Mouse (Mus musculus): ENCODE measurements around the gene BC051142. TPM values are rescaled to one million over a fixed set of nuclear protein-coding genes. Genes with fewer than 3 reads are reported as not detected.
"Not testable (repeated sequence)": the region's sequence is repeated elsewhere in the genome, so short reads cannot be mapped to it uniquely, and the experiment has no call there.

Gene BC051142
- polyA plus RNA-seq, 1 experiment from 2014 or later = 1.2 TPM

DNA sequence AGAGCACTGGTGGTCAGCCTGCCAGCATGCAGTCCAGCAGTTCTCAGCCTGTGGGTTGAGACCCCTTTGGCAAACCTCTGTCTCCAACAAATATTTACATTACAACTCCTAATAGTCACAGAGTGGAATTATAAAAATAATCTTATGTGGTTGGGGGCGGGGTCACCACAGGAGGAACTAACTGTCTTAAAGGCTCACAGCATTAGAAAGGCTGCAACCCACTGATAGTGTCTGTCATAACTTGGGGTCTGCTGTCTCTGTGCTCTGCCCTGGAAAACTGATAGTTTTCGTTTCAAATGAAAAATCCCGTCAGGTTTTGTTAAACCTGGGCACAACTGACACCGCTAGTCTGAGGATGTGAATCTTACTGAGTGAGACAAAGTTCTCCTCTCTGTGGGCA is 59.0 kb downstream of the BC051142 start:
- Histone ChIP-seq H3K4me1 (replicated peaks; ENCODE audit: insufficient read depth, low read length) (no peaks in the 10 kb centered on the region), H3K9me3 (replicated peaks; ENCODE audit: low read length) (no peaks in the 10 kb centered on the region), H3K9ac (ENCODE audit: low read depth, low read length) (no peak overlapping the region), H3K4me2 (ENCODE audit: low read length) (no peak overlapping the region), H3K27ac (no peak overlapping the region), H3K4me3 (replicated peaks; ENCODE audit: low read depth, low read length) (no peak overlapping the region), H3K36me3 (ENCODE audit: insufficient read depth, low read length) (no peaks in the 10 kb centered on the region), H3K27me3 (ENCODE audit: insufficient read depth, low read length) (no peaks in the 10 kb centered on the region)
- ATAC-seq (replicated peaks; ENCODE audit: low FRiP score, low read depth) = no peak
- WGBS = 71% methylated on average over 4 of the region's 4 CpGs
- no peak for TF ChIP-seq CTCF (IDR thresholded peaks at IDR 0.05; ENCODE audit: low read depth)
- no peak for DNase-seq (ENCODE audit: low spot score)

DNA sequence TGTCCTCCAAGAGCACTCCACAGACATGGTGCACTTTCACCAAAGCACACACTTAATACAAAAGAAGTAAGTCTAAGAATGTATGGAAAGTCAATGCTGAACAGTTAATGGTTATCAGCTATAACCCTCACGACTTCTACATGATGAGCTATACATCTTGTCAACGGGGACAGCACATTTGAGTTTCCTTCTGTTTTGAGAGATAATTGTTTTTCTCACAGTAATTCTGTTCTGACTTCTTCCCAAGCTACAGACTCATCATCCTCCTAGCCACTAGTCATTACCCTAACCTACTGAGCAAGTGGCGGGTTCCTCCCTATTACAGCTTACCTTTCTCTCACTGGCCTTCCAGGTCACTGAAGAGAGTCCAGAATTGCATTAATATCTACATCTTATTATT is 60.6 kb downstream of the BC051142 start:
- no peaks in the 10 kb centered on the region for H3K36me3 ChIP-seq (ENCODE audit: insufficient read depth, low read length)
- H3K27ac ChIP-seq = no peak overlapping the region
- no peak overlapping the region for H3K4me2 ChIP-seq (ENCODE audit: low read length)
- ATAC-seq (replicated peaks; ENCODE audit: low FRiP score, low read depth) (no peak), DNase-seq (ENCODE audit: low spot score) (no peak)
- no peaks in the 10 kb centered on the region for H3K4me1 ChIP-seq (replicated peaks; ENCODE audit: insufficient read depth, low read length)
- H3K9ac ChIP-seq (ENCODE audit: low read depth, low read length) = no peak overlapping the region
- no peaks in the 10 kb centered on the region for H3K9me3 ChIP-seq (replicated peaks; ENCODE audit: low read length)
- TF ChIP-seq CTCF (IDR thresholded peaks at IDR 0.05; ENCODE audit: low read depth) = no peak
- WGBS = 84% methylated on average over 3 of the region's 3 CpGs
- H3K27me3 ChIP-seq (ENCODE audit: insufficient read depth, low read length) = no peaks in the 10 kb centered on the region
- no peak overlapping the region for H3K4me3 ChIP-seq (replicated peaks; ENCODE audit: low read depth, low read length)

DNA sequence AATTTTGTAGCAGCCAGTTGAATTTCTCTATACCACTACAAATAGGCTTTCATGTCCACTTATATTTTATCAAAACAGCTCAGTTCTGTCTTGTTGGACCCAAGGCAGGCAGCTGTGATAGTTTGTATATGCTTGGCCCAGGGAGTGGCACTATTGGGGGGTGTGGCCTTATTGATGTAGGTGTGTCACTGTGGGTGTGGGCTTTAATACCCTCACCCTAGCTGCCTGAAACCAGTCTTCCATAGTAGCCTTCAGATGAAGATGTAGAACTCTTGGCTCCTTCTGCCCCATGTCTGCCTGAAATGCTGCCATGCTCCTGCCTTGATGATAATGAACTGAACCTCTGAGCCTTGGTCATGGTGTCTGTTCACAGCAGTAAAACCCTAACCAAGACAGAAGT is 67.3 kb downstream of the BC051142 start:
- not testable (repeated sequence) for H3K27me3 ChIP-seq (ENCODE audit: insufficient read depth, low read length); H3K27ac ChIP-seq; ATAC-seq (replicated peaks; ENCODE audit: low FRiP score, low read depth); H3K4me3 ChIP-seq (replicated peaks; ENCODE audit: low read depth, low read length); DNase-seq (ENCODE audit: low spot score); H3K4me1 ChIP-seq (replicated peaks; ENCODE audit: insufficient read depth, low read length); H3K4me2 ChIP-seq (ENCODE audit: low read length); H3K36me3 ChIP-seq (ENCODE audit: insufficient read depth, low read length); H3K9me3 ChIP-seq (replicated peaks; ENCODE audit: low read length); H3K9ac ChIP-seq (ENCODE audit: low read depth, low read length)

DNA sequence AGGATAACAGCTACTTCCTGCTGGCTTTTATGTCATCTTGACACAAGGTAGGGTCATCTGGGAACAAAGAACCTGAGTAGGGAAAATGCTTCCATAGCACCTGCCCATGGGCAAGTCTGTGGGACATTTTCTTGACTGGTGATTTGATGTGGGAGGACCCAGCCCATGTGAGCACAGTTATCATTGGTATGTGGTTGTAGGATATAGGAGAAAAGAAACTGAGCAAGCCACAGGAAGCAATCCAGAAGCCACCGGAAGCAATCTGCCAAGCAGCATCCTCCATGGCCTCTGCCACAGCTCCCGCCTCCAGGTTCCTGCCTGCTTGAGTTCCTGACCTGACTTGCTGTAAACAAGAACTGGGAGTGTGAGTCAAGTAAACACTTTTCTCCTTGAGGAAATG is 71.9 kb downstream of the BC051142 start:
- H3K27ac ChIP-seq = no peak overlapping the region
- no peaks in the 10 kb centered on the region for H3K36me3 ChIP-seq (ENCODE audit: insufficient read depth, low read length)
- H3K9ac ChIP-seq (ENCODE audit: low read depth, low read length) = no peak overlapping the region
- H3K4me2 ChIP-seq (ENCODE audit: low read length) = no peak overlapping the region
- DNase-seq (ENCODE audit: low spot score) = no peak
- no peak overlapping the region for H3K4me3 ChIP-seq (replicated peaks; ENCODE audit: low read depth, low read length)
- no peak for TF ChIP-seq CTCF (IDR thresholded peaks at IDR 0.05; ENCODE audit: low read depth)
- no peak for ATAC-seq (replicated peaks; ENCODE audit: low FRiP score, low read depth)
- no peaks in the 10 kb centered on the region for H3K9me3 ChIP-seq (replicated peaks; ENCODE audit: low read length)
- H3K4me1 ChIP-seq (replicated peaks; ENCODE audit: insufficient read depth, low read length) = no peaks in the 10 kb centered on the region
- H3K27me3 ChIP-seq (ENCODE audit: insufficient read depth, low read length) = no peaks in the 10 kb centered on the region
- WGBS = 70% methylated on average over 2 of the region's 2 CpGs

DNA sequence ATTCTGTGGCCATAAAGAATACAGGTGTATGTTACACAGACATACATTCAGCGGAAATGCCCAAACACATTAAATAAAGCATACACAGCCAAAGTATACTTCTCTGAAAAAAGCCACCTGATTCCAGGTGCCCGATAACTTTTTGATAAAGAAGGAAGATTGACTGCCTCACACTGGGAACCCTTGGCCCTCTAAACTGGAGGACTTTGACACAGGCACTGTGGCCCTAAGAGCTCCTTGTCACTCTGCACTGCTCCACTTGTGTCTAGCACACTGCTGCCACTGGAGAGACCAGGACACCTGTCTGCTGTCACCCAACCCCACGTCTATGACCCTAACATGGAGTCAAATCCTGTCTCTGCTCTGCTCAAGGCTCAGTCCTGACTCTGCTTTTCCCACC is 76.4 kb downstream of the BC051142 start:
- H3K27ac ChIP-seq = no peak overlapping the region
- DNase-seq (ENCODE audit: low spot score) (no peak), ATAC-seq (replicated peaks; ENCODE audit: low FRiP score, low read depth) (no peak)
- H3K4me1 ChIP-seq (replicated peaks; ENCODE audit: insufficient read depth, low read length) = no peaks in the 10 kb centered on the region
- no peaks in the 10 kb centered on the region for H3K9me3 ChIP-seq (replicated peaks; ENCODE audit: low read length)
- H3K27me3 ChIP-seq (ENCODE audit: insufficient read depth, low read length) = no peaks in the 10 kb centered on the region
- no peak overlapping the region for H3K4me2 ChIP-seq (ENCODE audit: low read length)
- no peak overlapping the region for H3K4me3 ChIP-seq (replicated peaks; ENCODE audit: low read depth, low read length)
- H3K36me3 ChIP-seq (ENCODE audit: insufficient read depth, low read length) = no peaks in the 10 kb centered on the region
- TF ChIP-seq CTCF (IDR thresholded peaks at IDR 0.05; ENCODE audit: low read depth) = no peak
- no peak overlapping the region for H3K9ac ChIP-seq (ENCODE audit: low read depth, low read length)
- 76% methylated on average over 3 of the region's 3 CpGs for WGBS

DNA sequence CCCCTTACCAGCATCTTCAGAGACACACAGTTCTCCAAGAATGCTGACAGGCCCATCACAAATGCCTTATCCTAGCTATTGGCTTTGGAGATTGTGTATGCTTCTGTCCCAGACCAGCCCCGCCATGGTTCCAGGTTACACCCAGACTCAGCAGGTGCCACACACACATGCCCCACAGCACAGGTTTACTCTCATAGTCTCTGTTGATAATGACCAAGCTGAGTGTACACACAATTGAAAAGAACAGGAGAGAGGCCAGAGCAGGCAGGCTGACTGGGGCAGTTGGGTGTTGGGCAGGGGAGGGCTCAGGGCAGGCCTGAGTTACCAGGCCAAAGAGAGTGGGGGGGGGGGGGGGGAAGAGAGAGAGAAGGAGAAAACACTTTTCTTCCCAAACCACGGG is 77.8 kb downstream of the BC051142 start:
- no peak for TF ChIP-seq CTCF (IDR thresholded peaks at IDR 0.05; ENCODE audit: low read depth)
- no peak overlapping the region for H3K27ac ChIP-seq
- H3K4me1 ChIP-seq (replicated peaks; ENCODE audit: insufficient read depth, low read length) = no peaks in the 10 kb centered on the region
- H3K4me3 ChIP-seq (replicated peaks; ENCODE audit: low read depth, low read length) = no peak overlapping the region
- H3K36me3 ChIP-seq (ENCODE audit: insufficient read depth, low read length) = no peaks in the 10 kb centered on the region
- no peak overlapping the region for H3K4me2 ChIP-seq (ENCODE audit: low read length)
- no peak for DNase-seq (ENCODE audit: low spot score)
- 92% methylated on average over 1 of the region's 2 CpGs for WGBS
- no peak for ATAC-seq (replicated peaks; ENCODE audit: low FRiP score, low read depth)
- H3K27me3 ChIP-seq (ENCODE audit: insufficient read depth, low read length) = no peaks in the 10 kb centered on the region
- no peaks in the 10 kb centered on the region for H3K9me3 ChIP-seq (replicated peaks; ENCODE audit: low read length)
- H3K9ac ChIP-seq (ENCODE audit: low read depth, low read length) = no peak overlapping the region

DNA sequence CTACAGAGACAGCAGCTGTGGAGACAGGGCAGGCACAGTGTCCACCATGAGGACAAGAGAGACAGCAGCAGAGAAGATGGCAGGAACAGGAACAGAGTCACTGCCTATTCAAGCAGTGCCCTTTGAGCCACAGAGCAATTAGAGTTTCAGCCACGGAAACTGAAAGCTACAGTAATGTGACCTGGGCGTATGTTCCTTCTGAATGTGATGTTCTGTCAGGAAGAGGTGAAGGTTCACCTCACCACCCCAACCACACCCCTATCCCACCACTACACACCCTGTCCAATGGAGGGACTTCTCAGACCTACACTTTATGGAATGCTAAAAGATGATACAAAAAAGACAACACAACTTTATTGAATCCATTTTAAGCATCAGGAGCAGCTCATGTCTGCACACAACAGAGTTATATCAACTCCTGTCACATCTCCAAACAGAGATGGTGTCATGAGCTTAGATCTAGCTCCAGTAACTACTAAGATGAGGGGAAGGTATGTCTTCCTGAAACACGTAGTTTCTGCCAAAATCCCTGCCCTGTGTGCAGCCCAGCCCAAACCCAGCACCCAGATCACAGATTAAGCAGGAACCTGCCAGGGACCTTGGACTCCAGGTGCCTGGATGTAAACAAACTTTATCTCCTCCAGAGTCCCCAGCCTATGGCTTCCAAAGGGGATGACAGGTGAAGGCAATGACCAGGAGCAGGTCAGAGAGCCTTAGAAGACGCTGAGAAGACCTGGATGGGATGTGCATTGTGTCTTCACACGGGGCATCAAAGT is 78.8 kb downstream of the BC051142 start, which contains the start of gene Btnl4:
TSS of gene Btnl4 (minus strand) at position 81 of the 776 bp plus-strand sequence.
- ATAC-seq (replicated peaks; ENCODE audit: low FRiP score, low read depth); H3K4me1 ChIP-seq (replicated peaks; ENCODE audit: insufficient read depth, low read length); H3K4me2 ChIP-seq (ENCODE audit: low read length); H3K27ac ChIP-seq; H3K9me3 ChIP-seq (replicated peaks; ENCODE audit: low read length); DNase-seq (ENCODE audit: low spot score); H3K4me3 ChIP-seq (replicated peaks; ENCODE audit: low read depth, low read length); H3K9ac ChIP-seq (ENCODE audit: low read depth, low read length); H3K36me3 ChIP-seq (ENCODE audit: insufficient read depth, low read length); H3K27me3 ChIP-seq (ENCODE audit: insufficient read depth, low read length): not testable (repeated sequence)
- WGBS = 70% methylated on average over 4 of the region's 5 CpGs

Data from kidney, postnatal 0 days (tissue).